Mouse (Mus musculus): ENCODE measurements around the gene Acta1. TPM values are rescaled to one million over a fixed set of nuclear protein-coding genes. Genes with fewer than 3 reads are reported as not detected.

Gene Acta1
- polyA plus RNA-seq, 1 experiment from 2014 or later, result 241 TPM

DNA sequence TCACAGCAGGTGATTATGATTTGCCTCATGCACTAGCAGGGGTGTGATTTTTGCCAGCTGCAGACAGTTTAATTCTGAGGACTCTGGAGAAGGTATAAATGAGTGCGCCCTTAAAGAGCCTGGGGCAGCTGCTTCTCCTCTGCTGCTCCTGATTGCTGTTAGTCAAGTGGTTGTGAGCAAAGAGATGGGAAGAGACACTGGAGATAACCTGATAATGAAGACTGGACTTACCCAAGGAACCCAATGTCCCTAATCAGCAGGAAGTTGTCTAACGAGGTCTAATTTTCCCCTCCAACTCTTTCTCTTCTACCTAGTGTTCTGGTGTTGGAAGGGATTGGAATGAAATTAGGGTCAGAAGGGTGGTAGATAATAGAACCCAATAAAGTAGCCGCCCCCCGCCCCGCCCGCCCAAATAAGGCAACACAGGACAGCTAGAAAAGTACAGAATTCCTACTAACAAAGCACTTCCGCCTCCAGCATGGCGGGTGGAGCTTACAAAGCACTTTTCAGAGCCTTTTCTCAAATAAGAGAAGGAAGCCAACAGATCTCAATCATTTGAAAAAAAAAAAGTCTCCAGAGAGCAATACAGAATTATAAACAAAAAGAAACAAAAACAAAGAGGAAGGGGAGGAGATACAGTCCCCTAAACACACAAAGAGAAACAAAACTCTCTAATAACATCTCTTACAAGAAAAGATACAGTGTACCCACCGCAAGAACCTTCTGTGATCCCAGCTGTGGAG, 39.6 kb downstream of the Acta1 start:
- H3K4me2 ChIP-seq (ENCODE audit: low read length), result no peak overlapping the region
- WGBS, result 84% methylated on average over 9 of the region's 9 CpGs
- H3K9me3 ChIP-seq (ENCODE audit: control insufficient read depth, low read length), result 0 out of 2 replicates have a peak, but pooled peaks cover 4% of the 10 kb centered on the region
- no peak for ATAC-seq (ENCODE audit: insufficient number of reproducible peaks, insufficient read depth, low FRiP score, low read depth)
- H3K27me3 ChIP-seq (ENCODE audit: control insufficient read depth, insufficient read depth, low read length), result no peaks in the 10 kb centered on the region
- no peaks in the 10 kb centered on the region for H3K36me3 ChIP-seq (ENCODE audit: control insufficient read depth, insufficient read depth, low read length)
- no peak overlapping the region for H3K9ac ChIP-seq (ENCODE audit: low read length)
- no peak overlapping the region for H3K27ac ChIP-seq (replicated peaks in 1 of 2; ENCODE audit: control insufficient read depth in 1 of 2, insufficient read depth in 1 of 2, low read depth in 2 of 2, low read length in 2 of 2)
- peaks cover 0 to 6% of the 10 kb centered on the region in 2 experiments; a peak in 2 of 4 replicates for H3K4me1 ChIP-seq (ENCODE audit: control insufficient read depth in 2 of 2, insufficient read depth in 2 of 2, low read length in 2 of 2)
- H3K4me3 ChIP-seq (ENCODE audit: control insufficient read depth in 1 of 2, insufficient read depth in 1 of 2, low read depth in 1 of 2, low read length in 2 of 2), result no peak overlapping the region

- H3K27ac ChIP-seq (replicated peaks in 1 of 2; ENCODE audit: control insufficient read depth in 1 of 2, insufficient read depth in 1 of 2, low read depth in 2 of 2, low read length in 2 of 2), result no peak overlapping the region
- ATAC-seq (ENCODE audit: insufficient number of reproducible peaks, insufficient read depth, low FRiP score, low read depth), result no peak
- peaks cover 0 to 6% of the 10 kb centered on the region in 2 experiments; a peak in 2 of 4 replicates for H3K4me1 ChIP-seq (ENCODE audit: control insufficient read depth in 2 of 2, insufficient read depth in 2 of 2, low read length in 2 of 2)
- no peak overlapping the region for H3K9ac ChIP-seq (ENCODE audit: low read length)
- no peaks in the 10 kb centered on the region for H3K27me3 ChIP-seq (ENCODE audit: control insufficient read depth, insufficient read depth, low read length)
- 0 out of 2 replicates have a peak, but pooled peaks cover 4% of the 10 kb centered on the region for H3K9me3 ChIP-seq (ENCODE audit: control insufficient read depth, low read length)
- no peak overlapping the region for H3K4me2 ChIP-seq (ENCODE audit: low read length)
- H3K4me3 ChIP-seq (ENCODE audit: control insufficient read depth in 1 of 2, insufficient read depth in 1 of 2, low read depth in 1 of 2, low read length in 2 of 2), result no peak overlapping the region
- 63% methylated on average over 1 of the region's 1 CpGs for WGBS
- H3K36me3 ChIP-seq (ENCODE audit: control insufficient read depth, insufficient read depth, low read length), result no peaks in the 10 kb centered on the region
These were observed 40.3 kb downstream of the Acta1 start for GRCm38 (mm10) chr8:123854252-123854651.

DNA sequence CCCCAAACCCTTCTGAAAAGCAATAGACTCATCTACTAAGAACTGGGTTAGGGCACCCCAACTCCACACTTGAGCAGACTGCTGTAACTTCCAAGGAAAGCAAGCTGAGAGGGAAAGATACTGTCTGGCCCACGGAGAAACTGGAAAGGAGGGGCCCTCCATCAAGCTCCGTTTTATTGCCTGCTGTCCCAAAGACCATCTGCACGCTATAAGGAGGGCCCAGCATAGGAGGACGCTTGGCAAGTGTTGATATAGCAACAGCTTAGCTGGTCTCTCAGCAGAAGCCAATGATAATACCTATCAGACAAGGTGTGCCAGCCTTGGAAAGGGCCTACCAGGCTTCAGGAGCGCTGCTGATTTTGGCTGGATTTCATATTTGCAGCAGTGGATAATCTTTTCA, 43.0 kb downstream of the Acta1 start:
- no peak for ATAC-seq (ENCODE audit: insufficient number of reproducible peaks, insufficient read depth, low FRiP score, low read depth)
- Histone ChIP-seq H3K4me1 (ENCODE audit: control insufficient read depth in 2 of 2, insufficient read depth in 2 of 2, low read length in 2 of 2) (no peaks in the 10 kb centered on the region), H3K27ac (replicated peaks in 1 of 2; ENCODE audit: control insufficient read depth in 1 of 2, insufficient read depth in 1 of 2, low read depth in 2 of 2, low read length in 2 of 2) (no peak overlapping the region), H3K4me2 (ENCODE audit: low read length) (no peak overlapping the region), H3K36me3 (ENCODE audit: control insufficient read depth, insufficient read depth, low read length) (no peaks in the 10 kb centered on the region), H3K4me3 (ENCODE audit: control insufficient read depth in 1 of 2, insufficient read depth in 1 of 2, low read depth in 1 of 2, low read length in 2 of 2) (no peak overlapping the region), H3K9ac (ENCODE audit: low read length) (no peak overlapping the region), H3K9me3 (ENCODE audit: control insufficient read depth, low read length) (0 out of 2 replicates have a peak, but pooled peaks cover 4% of the 10 kb centered on the region), H3K27me3 (ENCODE audit: control insufficient read depth, insufficient read depth, low read length) (no peaks in the 10 kb centered on the region)
- 72% methylated on average over 5 of the region's 5 CpGs for WGBS

DNA sequence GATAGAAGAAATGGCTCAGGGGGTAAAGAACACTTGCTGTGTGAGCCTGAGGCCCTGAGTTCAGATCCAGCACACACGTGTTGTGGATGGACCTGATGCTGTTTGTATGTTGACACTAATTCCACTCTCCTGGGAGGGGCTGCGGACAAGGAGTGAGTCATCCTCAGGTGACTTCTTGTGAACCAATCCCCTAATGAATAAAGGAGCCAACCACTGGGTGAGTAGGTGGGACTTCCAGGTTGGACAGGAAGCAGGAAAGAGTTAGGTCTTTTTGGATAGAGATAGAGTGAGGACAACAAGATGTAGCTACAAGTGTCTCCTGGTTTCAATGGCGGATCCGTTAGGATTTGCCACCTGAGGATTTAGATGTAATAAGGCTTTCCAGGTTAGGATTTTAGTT, 45.2 kb downstream of the Acta1 start:
- ATAC-seq (ENCODE audit: insufficient number of reproducible peaks, insufficient read depth, low FRiP score, low read depth), result no peak
- Histone ChIP-seq H3K9ac (ENCODE audit: low read length) (no peak overlapping the region), H3K9me3 (ENCODE audit: control insufficient read depth, low read length) (no peaks in the 10 kb centered on the region), H3K36me3 (ENCODE audit: control insufficient read depth, insufficient read depth, low read length) (no peaks in the 10 kb centered on the region), H3K27me3 (ENCODE audit: control insufficient read depth, insufficient read depth, low read length) (no peaks in the 10 kb centered on the region), H3K27ac (replicated peaks in 1 of 2; ENCODE audit: control insufficient read depth in 1 of 2, insufficient read depth in 1 of 2, low read depth in 2 of 2, low read length in 2 of 2) (no peak overlapping the region), H3K4me2 (ENCODE audit: low read length) (no peak overlapping the region), H3K4me3 (ENCODE audit: control insufficient read depth in 1 of 2, insufficient read depth in 1 of 2, low read depth in 1 of 2, low read length in 2 of 2) (no peak overlapping the region), H3K4me1 (ENCODE audit: control insufficient read depth in 2 of 2, insufficient read depth in 2 of 2, low read length in 2 of 2) (no peaks in the 10 kb centered on the region)
- WGBS, result 77% methylated on average over 4 of the region's 4 CpGs

DNA sequence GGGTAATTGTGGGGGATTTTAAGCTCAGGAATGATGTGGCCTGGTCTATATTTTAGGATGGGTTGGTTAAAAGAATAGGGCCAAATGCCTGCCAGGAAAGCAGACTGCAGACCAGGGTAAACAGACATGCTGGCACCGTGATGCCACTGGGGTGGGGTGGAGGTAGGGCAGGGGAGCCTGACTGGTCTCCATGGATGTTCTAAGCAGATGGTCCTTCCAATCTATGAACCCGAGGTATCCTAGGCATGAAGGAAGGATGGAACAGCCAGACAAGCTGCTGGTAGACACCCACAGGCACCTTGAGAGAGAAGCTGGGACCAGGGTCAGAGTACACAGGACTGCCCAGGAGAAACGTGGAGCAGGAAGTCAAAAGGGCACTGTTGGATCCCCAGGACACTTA, 47.0 kb downstream of the Acta1 start:
- Histone ChIP-seq H3K9me3 (ENCODE audit: control insufficient read depth, low read length) (no peaks in the 10 kb centered on the region), H3K27me3 (ENCODE audit: control insufficient read depth, insufficient read depth, low read length) (no peaks in the 10 kb centered on the region), H3K4me2 (ENCODE audit: low read length) (no peak overlapping the region), H3K4me3 (ENCODE audit: control insufficient read depth in 1 of 2, insufficient read depth in 1 of 2, low read depth in 1 of 2, low read length in 2 of 2) (no peak overlapping the region), H3K9ac (ENCODE audit: low read length) (no peak overlapping the region), H3K4me1 (ENCODE audit: control insufficient read depth in 2 of 2, insufficient read depth in 2 of 2, low read length in 2 of 2) (no peaks in the 10 kb centered on the region), H3K27ac (replicated peaks in 1 of 2; ENCODE audit: control insufficient read depth in 1 of 2, insufficient read depth in 1 of 2, low read depth in 2 of 2, low read length in 2 of 2) (no peak overlapping the region), H3K36me3 (ENCODE audit: control insufficient read depth, insufficient read depth, low read length) (no peaks in the 10 kb centered on the region)
- no peak for ATAC-seq (ENCODE audit: insufficient number of reproducible peaks, insufficient read depth, low FRiP score, low read depth)
- 56% methylated on average over 3 of the region's 3 CpGs for WGBS

- 83% methylated on average over 12 of the region's 12 CpGs for WGBS
- no peak for ATAC-seq (ENCODE audit: insufficient number of reproducible peaks, insufficient read depth, low FRiP score, low read depth)
- no peak overlapping the region for H3K4me2 ChIP-seq (ENCODE audit: low read length)
- H3K36me3 ChIP-seq (ENCODE audit: control insufficient read depth, insufficient read depth, low read length), result no peaks in the 10 kb centered on the region
- H3K27me3 ChIP-seq (ENCODE audit: control insufficient read depth, insufficient read depth, low read length), result no peaks in the 10 kb centered on the region
- H3K9ac ChIP-seq (ENCODE audit: low read length), result no peak overlapping the region
- no peaks in the 10 kb centered on the region for H3K4me1 ChIP-seq (ENCODE audit: control insufficient read depth in 2 of 2, insufficient read depth in 2 of 2, low read length in 2 of 2)
- no peaks in the 10 kb centered on the region for H3K9me3 ChIP-seq (ENCODE audit: control insufficient read depth, low read length)
- no peak overlapping the region for H3K27ac ChIP-seq (replicated peaks in 1 of 2; ENCODE audit: control insufficient read depth in 1 of 2, insufficient read depth in 1 of 2, low read depth in 2 of 2, low read length in 2 of 2)
- no peak overlapping the region for H3K4me3 ChIP-seq (ENCODE audit: control insufficient read depth in 1 of 2, insufficient read depth in 1 of 2, low read depth in 1 of 2, low read length in 2 of 2)
These were observed 48.0 kb downstream of the Acta1 start for GRCm38 (mm10) chr8:123846509-123846908.

DNA sequence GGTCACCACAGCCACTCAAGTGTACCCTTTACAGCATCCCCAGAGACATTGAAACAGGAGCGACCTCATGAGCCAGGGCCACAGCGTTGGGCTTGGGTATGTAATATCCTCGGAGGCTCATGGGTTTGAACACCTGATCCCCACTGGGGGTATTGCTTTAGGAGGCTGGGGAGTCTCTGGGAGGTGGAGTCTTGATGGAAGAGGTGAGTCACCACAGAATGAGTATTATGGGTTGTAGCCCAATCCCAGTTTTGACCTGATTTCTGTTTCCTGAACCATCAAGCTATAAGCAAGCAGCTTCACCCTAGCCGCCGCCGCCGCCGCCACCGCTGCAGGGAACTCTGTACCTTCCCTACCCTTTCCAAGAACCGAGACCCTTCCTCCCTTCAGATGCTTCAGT, 48.6 kb downstream of the Acta1 start:
- Histone ChIP-seq H3K36me3 (ENCODE audit: control insufficient read depth, insufficient read depth, low read length) (no peaks in the 10 kb centered on the region), H3K27me3 (ENCODE audit: control insufficient read depth, insufficient read depth, low read length) (no peaks in the 10 kb centered on the region), H3K4me2 (ENCODE audit: low read length) (no peak overlapping the region), H3K9ac (ENCODE audit: low read length) (no peak overlapping the region), H3K9me3 (ENCODE audit: control insufficient read depth, low read length) (no peaks in the 10 kb centered on the region), H3K4me3 (ENCODE audit: control insufficient read depth in 1 of 2, insufficient read depth in 1 of 2, low read depth in 1 of 2, low read length in 2 of 2) (no peak overlapping the region), H3K27ac (replicated peaks in 1 of 2; ENCODE audit: control insufficient read depth in 1 of 2, insufficient read depth in 1 of 2, low read depth in 2 of 2, low read length in 2 of 2) (no peak overlapping the region), H3K4me1 (ENCODE audit: control insufficient read depth in 2 of 2, insufficient read depth in 2 of 2, low read length in 2 of 2) (no peaks in the 10 kb centered on the region)
- 89% methylated on average over 10 of the region's 10 CpGs for WGBS
- ATAC-seq (ENCODE audit: insufficient number of reproducible peaks, insufficient read depth, low FRiP score, low read depth), result no peak

GRCm38 (mm10) chr8:123845114-123845513, 49.4 kb downstream of the Acta1 start:
- Histone ChIP-seq H3K9me3 (ENCODE audit: control insufficient read depth, low read length) (no peaks in the 10 kb centered on the region), H3K27me3 (ENCODE audit: control insufficient read depth, insufficient read depth, low read length) (no peaks in the 10 kb centered on the region), H3K9ac (ENCODE audit: low read length) (no peak overlapping the region), H3K4me1 (ENCODE audit: control insufficient read depth in 2 of 2, insufficient read depth in 2 of 2, low read length in 2 of 2) (no peaks in the 10 kb centered on the region), H3K36me3 (ENCODE audit: control insufficient read depth, insufficient read depth, low read length) (no peaks in the 10 kb centered on the region), H3K4me3 (ENCODE audit: control insufficient read depth in 1 of 2, insufficient read depth in 1 of 2, low read depth in 1 of 2, low read length in 2 of 2) (no peak overlapping the region), H3K27ac (replicated peaks in 1 of 2; ENCODE audit: control insufficient read depth in 1 of 2, insufficient read depth in 1 of 2, low read depth in 2 of 2, low read length in 2 of 2) (no peak overlapping the region), H3K4me2 (ENCODE audit: low read length) (no peak overlapping the region)
- ATAC-seq (ENCODE audit: insufficient number of reproducible peaks, insufficient read depth, low FRiP score, low read depth), result no peak
- WGBS, result 87% methylated on average over 13 of the region's 13 CpGs
